Mouse (Mus musculus) MEL (cell line): Measurements from ENCODE around the gene Pde11a. TPM values are rescaled to one million over a fixed set of nuclear protein-coding genes. Genes with fewer than 3 reads are reported as not detected.

ENCODE experiments used
- DNase-seq: peaks from one replicate; pipeline ENCODE4 v3.0.0; 2011; ENCODE audit warnings: low read depth, low spot score
- H3K27ac ChIP-seq: 2 replicates; pipeline ENCODE4 v1.5.1; 2012; ENCODE audit warnings: low read depth, mild to moderate bottlenecking, control low read depth, low read length, moderate library complexity; ENCODE audit not compliant: control insufficient read depth
- H3K27me3 ChIP-seq, 2 experiments: fragments of 150-350 bp in 1 of 2; sonication (generic) in 1 of 2; 2 replicates each; pipeline ENCODE4 v1.6.1; 2012; ENCODE audit warnings: low read length in 2 of 2, mild to moderate bottlenecking in 2 of 2, improper control_type of control experiment in 1 of 2, moderate library complexity in 1 of 2; ENCODE audit not compliant: insufficient read depth in 2 of 2, control insufficient read depth in 1 of 2
- H3K36me3 ChIP-seq, 2 experiments: 2 replicates each; pipeline ENCODE4 v1.6.1; 2012 to 2014; ENCODE audit warnings: low read length in 2 of 2, improper control_type of control experiment in 1 of 2, inconsistent platforms in 1 of 2, mild to moderate bottlenecking in 1 of 2; ENCODE audit not compliant: insufficient read depth in 2 of 2, control insufficient read depth in 1 of 2
- H3K4me1 ChIP-seq, 2 experiments: fragments of 150-350 bp in 1 of 2; sonication (generic) in 1 of 2; 2 replicates each; pipeline ENCODE4 v1.6.1; 2012; ENCODE audit warnings: low read length in 2 of 2, improper control_type of control experiment in 1 of 2, mild to moderate bottlenecking in 1 of 2; ENCODE audit not compliant: insufficient read depth in 2 of 2, control insufficient read depth in 1 of 2
- H3K4me3 ChIP-seq, 2 experiments: fragments of 150-350 bp in 1 of 2; sonication (generic) in 1 of 2; 2 replicates each; pipeline ENCODE4 v1.5.1; 2012; ENCODE audit warnings: low read depth in 2 of 2, low read length in 2 of 2, mild to moderate bottlenecking in 2 of 2, moderate library complexity in 2 of 2, control low read depth in 1 of 2, improper control_type of control experiment in 1 of 2; ENCODE audit not compliant: control insufficient read depth in 1 of 2, insufficient read depth in 1 of 2
- H3K79me2 ChIP-seq: 2 replicates; pipeline ENCODE4 v1.6.1; 2012; ENCODE audit warnings: mild to moderate bottlenecking, low read length, moderate library complexity; ENCODE audit not compliant: control insufficient read depth, poor library complexity, insufficient read depth
- H3K9ac ChIP-seq: 2 replicates; pipeline ENCODE4 v1.6.1; 2012; ENCODE audit warnings: low read depth, mild to moderate bottlenecking, control low read depth, low read length, moderate library complexity; ENCODE audit not compliant: control insufficient read depth, poor library complexity, severe bottlenecking
- H3K9me3 ChIP-seq: fragments of 150-350 bp; sonication (generic); replicated peaks from 2 replicates; pipeline ENCODE4 v1.6.1; 2012; ENCODE audit warnings: mild to moderate bottlenecking, low read length, improper control_type of control experiment, moderate library complexity; ENCODE audit not compliant: insufficient read depth
- CHD2 ChIP-seq: IDR thresholded peaks from 2 replicates; pipeline ENCODE4 v1.6.1; 2011; ENCODE audit warnings: low read length, improper control_type of control experiment
- CTCF ChIP-seq, 3 experiments: IDR thresholded peaks in 2 of 3; conservative IDR thresholded peaks in 1 of 3; 2 replicates each; pipeline ENCODE4 v1.5.1; 2011 to 2012; ENCODE audit warnings: low read length in 3 of 3, low read depth in 2 of 3, mild to moderate bottlenecking in 2 of 3, improper control_type of control experiment in 1 of 3, inconsistent platforms in 1 of 3, mixed read lengths in 1 of 3, moderate library complexity in 1 of 3; ENCODE audit not compliant: control insufficient read depth in 1 of 3, insufficient read depth in 1 of 3, poor library complexity in 1 of 3, severe bottlenecking in 1 of 3
- E2F4 ChIP-seq: IDR thresholded peaks from 2 replicates; pipeline ENCODE4 v1.6.1; 2011; ENCODE audit warnings: low read depth, low read length, improper control_type of control experiment, borderline replicate concordance
- ELF1 ChIP-seq: IDR thresholded peaks from 2 replicates; pipeline ENCODE4 v1.6.1; 2014; ENCODE audit warnings: low read depth, mild to moderate bottlenecking, inconsistent platforms, low read length, improper control_type of control experiment, moderate library complexity
- ETS1 ChIP-seq: IDR thresholded peaks from 2 replicates; pipeline ENCODE4 v1.6.1; 2012; ENCODE audit warnings: low read depth, mild to moderate bottlenecking, inconsistent platforms, low read length, improper control_type of control experiment, moderate library complexity
- JUND ChIP-seq: IDR thresholded peaks from 2 replicates; pipeline ENCODE4 v1.6.1; 2011; ENCODE audit warnings: low read depth, mild to moderate bottlenecking, improper control_type of control experiment, low read length
- MAFK ChIP-seq: IDR thresholded peaks from 2 replicates; pipeline ENCODE4 v1.6.1; 2011; ENCODE audit warnings: low read depth, mild to moderate bottlenecking, low read length, improper control_type of control experiment, borderline replicate concordance
- MEF2A ChIP-seq: IDR thresholded peaks from 2 replicates; pipeline ENCODE4 v1.6.1; 2014; ENCODE audit warnings: low read depth, mild to moderate bottlenecking, inconsistent platforms, low read length, improper control_type of control experiment; ENCODE audit not compliant: poor library complexity, insufficient replicate concordance, severe bottlenecking; ENCODE audit errors: extremely low read depth
- MXI1 ChIP-seq: IDR thresholded peaks from 2 replicates; pipeline ENCODE4 v1.6.1; 2011; ENCODE audit warnings: mild to moderate bottlenecking, low read depth, low read length, improper control_type of control experiment
- NRF1 ChIP-seq: IDR thresholded peaks from 2 replicates; pipeline ENCODE4 v1.6.1; 2014; ENCODE audit warnings: low read depth, mild to moderate bottlenecking, inconsistent platforms, low read length, improper control_type of control experiment, moderate library complexity; ENCODE audit not compliant: poor library complexity, insufficient read depth, severe bottlenecking
- POLR2AphosphoS2 ChIP-seq: IDR thresholded peaks from 2 replicates; pipeline ENCODE4 v1.6.1; 2011; ENCODE audit warnings: low read length, improper control_type of control experiment
- RAD21 ChIP-seq: IDR thresholded peaks from 2 replicates; pipeline ENCODE4 v1.6.1; 2011; ENCODE audit warnings: mild to moderate bottlenecking, low read depth, low read length, improper control_type of control experiment
- SIN3A ChIP-seq: IDR thresholded peaks from 2 replicates; pipeline ENCODE4 v1.6.1; 2012; ENCODE audit warnings: low read length, improper control_type of control experiment, inconsistent platforms
- SMC3 ChIP-seq: IDR thresholded peaks from 2 replicates; pipeline ENCODE4 v1.6.1; 2011; ENCODE audit warnings: low read depth, low read length, improper control_type of control experiment
- TBP ChIP-seq: IDR thresholded peaks from 2 replicates; pipeline ENCODE4 v1.8.0; 2011; ENCODE audit warnings: low read depth, low read length, improper control_type of control experiment
- TCF12 ChIP-seq: IDR thresholded peaks from 2 replicates; pipeline ENCODE4 v1.6.1; 2014; ENCODE audit warnings: low read depth, mild to moderate bottlenecking, inconsistent platforms, low read length, improper control_type of control experiment, moderate library complexity
- USF2 ChIP-seq, 2 experiments: IDR thresholded peaks; 2 replicates each; pipeline ENCODE4 v1.6.1; 2011 to 2012; ENCODE audit warnings: improper control_type of control experiment in 2 of 2, low read length in 2 of 2, borderline replicate concordance in 1 of 2, inconsistent platforms in 1 of 2, low read depth in 1 of 2, mild to moderate bottlenecking in 1 of 2; ENCODE audit not compliant: insufficient read depth in 1 of 2
- ZMIZ1 ChIP-seq: IDR thresholded peaks from 2 replicates; pipeline ENCODE4 v1.6.1; 2012; ENCODE audit warnings: low read depth, mild to moderate bottlenecking, inconsistent platforms, low read length, improper control_type of control experiment, moderate library complexity
- ZNF384 ChIP-seq: IDR thresholded peaks from 2 replicates; pipeline ENCODE4 v1.6.1; 2012; ENCODE audit warnings: low read depth, mild to moderate bottlenecking, inconsistent platforms, low read length, improper control_type of control experiment
- polyA plus RNA-seq, 2 experiments: library from polyadenylated mRNA; stranded (reverse) in 1 of 2; unstranded in 1 of 2; fragments of >175 nt in 1 of 2; fragments of >200 nt in 1 of 2; gene quantifications; 2 replicates each; pipeline versions ENCODE4 v1.2.1 to v1.2.4; 2012; ENCODE audit warnings: low replicate concordance in 2 of 2, low read depth in 1 of 2; ENCODE audit not compliant: insufficient read length in 2 of 2, insufficient read depth in 1 of 2, missing spikeins in 1 of 2
- total RNA-seq: library from RNA; depleted of rRNA; stranded (reverse); fragments of 300-350 nt; gene quantifications from 2 replicates; pipeline ENCODE4 v1.2.3, GENCODE M21; 2012

The Pde11a gene
- total and polyA plus RNA-seq, 3 experiments, result not detected

DNA sequence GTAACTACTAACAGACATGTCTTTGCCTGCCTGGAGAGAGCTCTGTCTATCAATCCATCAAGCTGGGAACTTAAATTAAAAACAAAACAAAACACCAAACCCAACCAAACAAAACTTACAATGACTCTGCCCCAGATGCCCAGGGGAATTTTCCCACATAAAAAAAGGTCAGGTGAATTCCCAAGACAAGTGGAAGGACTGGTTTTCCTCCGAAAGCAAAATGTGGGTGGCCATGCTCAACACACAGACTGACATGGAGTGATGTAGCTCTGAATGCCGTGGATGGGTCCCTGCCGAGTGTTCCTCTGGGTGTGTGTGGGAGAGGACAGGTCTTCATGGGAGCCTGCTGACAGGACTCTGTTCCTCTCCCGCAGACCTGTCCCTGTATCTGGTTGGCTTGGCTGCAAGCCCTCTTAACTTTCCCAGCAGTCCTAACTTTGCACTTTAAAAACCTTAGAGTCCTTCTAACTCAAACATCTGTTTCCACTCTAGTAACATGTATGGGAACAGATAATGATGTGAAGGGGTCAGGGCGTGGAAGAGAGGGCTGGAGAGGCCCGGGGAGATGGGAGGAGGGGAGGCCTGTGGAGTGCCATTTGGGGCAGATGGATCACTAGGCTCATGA, 346.9 kb downstream of the Pde11a start:
- Histone ChIP-seq H3K79me2 (no peaks in the 10 kb centered on the region), H3K4me3 (no peak overlapping the region), H3K9me3 (no peaks in the 10 kb centered on the region), H3K27me3 (no peaks in the 10 kb centered on the region), H3K36me3 (no peaks in the 10 kb centered on the region), H3K4me1 (no peaks in the 10 kb centered on the region), H3K27ac (no peak overlapping the region), H3K9ac (no peak overlapping the region)
- no peak for DNase-seq
- TF ChIP-seq MEF2A (no peak), ZNF384 (no peak), SIN3A (no peak), TBP (no peak), E2F4 (no peak), MXI1 (no peak), CHD2 (no peak)

DNA sequence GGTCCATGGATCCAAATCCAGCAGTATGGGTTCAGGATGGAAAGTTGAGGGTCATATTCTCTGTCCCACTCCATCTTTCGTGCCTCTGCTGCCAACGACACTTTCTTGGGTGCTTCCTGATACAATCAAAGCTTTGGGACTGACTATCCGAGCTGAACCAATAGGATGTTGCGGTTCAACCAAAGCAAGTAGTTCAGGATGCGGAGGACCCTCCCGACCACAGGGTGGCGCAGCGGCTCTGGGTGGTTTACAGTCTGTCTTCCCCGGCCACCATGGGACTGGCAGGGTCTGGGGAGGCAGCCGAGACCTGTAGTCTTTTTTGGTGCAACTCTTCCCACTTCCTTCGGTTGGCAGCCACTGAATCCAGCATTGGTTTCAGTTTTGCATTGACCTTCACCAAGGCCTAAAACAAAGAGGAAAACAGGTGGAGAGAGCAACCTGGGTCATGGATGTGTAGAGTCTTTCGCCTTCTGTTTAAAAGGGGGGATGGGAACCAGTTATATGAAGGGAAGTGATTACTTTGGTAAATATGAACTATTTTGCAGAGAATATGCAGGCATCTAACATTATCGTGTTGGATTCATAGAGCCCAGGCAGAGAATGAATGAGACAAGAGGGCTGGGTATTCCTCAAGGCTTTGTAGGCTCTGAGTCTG, 347.6 kb downstream of the Pde11a start:
- Histone ChIP-seq H3K79me2 (no peaks in the 10 kb centered on the region), H3K9me3 (no peaks in the 10 kb centered on the region), H3K4me1 (no peaks in the 10 kb centered on the region), H3K27me3 (no peaks in the 10 kb centered on the region), H3K4me3 (peak overlapping the region in 1 of 2 experiments; percentile 24; a peak in 2 of 4 replicates), H3K9ac (no peak overlapping the region), H3K36me3 (no peaks in the 10 kb centered on the region), H3K27ac (no peak overlapping the region)
- peak; percentile 69 for DNase-seq
- TF ChIP-seq RAD21 (peak; percentile 34), JUND (no peak), CTCF (IDR thresholded peaks at IDR 0.05 in 2 of 3, conservative IDR thresholded peaks at IDR 0.05 in 1 of 3; ENCODE audit: control insufficient read depth in 1 of 3, insufficient read depth in 1 of 3, low read depth in 2 of 3, low read length in 3 of 3, poor library complexity in 1 of 3, severe bottlenecking in 1 of 3) (peak; percentile 65 to 79 (median 72)), SMC3 (peak; percentile 55), TCF12 (no peak)

DNA sequence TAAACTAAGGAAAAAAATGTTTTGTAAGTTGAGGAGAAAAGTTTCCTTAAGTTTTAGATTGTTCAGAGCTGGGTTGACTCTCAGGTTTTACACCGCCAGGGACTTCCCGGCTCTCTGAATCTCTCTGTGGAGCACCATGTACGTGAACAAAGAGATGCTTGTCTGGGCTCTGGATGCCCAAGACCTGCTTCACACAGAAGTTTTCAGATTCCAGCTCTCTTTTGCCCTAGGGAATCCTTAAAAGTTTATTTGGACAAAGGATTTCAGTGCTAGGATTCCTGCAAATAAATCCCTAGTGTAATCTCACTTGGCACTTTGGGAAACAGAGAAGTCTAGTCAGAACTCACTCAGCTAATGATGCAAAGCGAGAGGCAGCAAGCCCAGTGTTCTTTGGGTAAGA, 348.9 kb downstream of the Pde11a start:
- TF ChIP-seq MAFK (no peak), NRF1 (no peak), USF2 (IDR thresholded peaks at IDR 0.05; ENCODE audit: borderline replicate concordance in 1 of 2, insufficient read depth in 1 of 2, low read depth in 1 of 2, low read length in 2 of 2) (no peak), POLR2AphosphoS2 (no peak), ETS1 (no peak), ZNF384 (no peak), JUND (no peak), ZMIZ1 (no peak), ELF1 (no peak)
- DNase-seq, result no peak
- H3K27ac ChIP-seq, result no peak overlapping the region
- H3K9me3 ChIP-seq, result no peaks in the 10 kb centered on the region
- H3K4me1 ChIP-seq, result no peaks in the 10 kb centered on the region
- H3K79me2 ChIP-seq, result no peaks in the 10 kb centered on the region
- H3K4me3 ChIP-seq, result no peak overlapping the region
- H3K27me3 ChIP-seq, result no peaks in the 10 kb centered on the region
- H3K36me3 ChIP-seq, result no peaks in the 10 kb centered on the region
- H3K9ac ChIP-seq, result no peak overlapping the region
